Mouse (Mus musculus): ENCODE data around the gene Madcam1.

DNA sequence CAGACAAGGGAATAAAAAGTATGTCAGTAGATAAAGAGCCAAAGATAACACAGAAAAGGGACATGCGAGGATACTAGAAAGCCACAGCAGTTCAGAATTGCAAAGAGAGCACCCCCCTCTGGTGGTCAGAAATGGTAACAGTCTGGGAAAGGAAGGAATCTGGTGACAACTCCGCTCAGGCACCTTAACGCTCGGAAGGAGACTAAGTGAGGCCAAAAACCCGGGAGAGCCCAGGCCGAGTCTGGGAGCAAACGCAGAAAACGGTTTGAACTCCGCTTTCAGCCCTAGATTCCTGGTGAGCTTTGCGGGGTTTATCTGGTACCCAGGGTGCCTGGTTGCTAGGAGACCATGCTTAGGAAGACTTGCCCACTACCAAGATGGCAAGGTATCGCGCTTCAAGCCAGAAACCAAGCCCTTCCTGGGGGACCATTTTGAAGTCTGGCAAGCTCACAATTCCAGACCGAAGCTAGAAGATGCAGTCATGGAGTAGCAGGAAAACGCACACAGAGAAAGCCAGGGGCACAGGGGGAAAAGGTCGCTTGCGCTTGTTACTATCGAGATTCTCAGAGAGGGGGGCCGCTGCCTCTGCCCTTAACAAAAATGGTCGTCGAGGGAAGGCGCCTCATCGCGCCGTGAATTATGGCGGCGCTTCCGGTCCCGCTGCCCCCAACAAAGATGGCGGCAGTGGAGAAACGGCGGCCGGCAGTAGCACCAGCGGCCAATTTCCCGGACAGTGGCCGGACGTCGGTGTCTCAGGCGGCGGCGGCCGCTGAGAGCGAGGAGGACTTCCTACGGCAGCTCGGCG lies 4.6 kb downstream of the Madcam1 start, which contains the start of gene Tpgs1:
- TF ChIP-seq GATA1 (IDR thresholded peaks at IDR 0.05; ENCODE audit: low read length): 0 out of 2 replicates have a peak, but pooled peaks have one; percentile 15
- no peak for TF ChIP-seq TAL1 (IDR thresholded peaks at IDR 0.05; ENCODE audit: low read length)

All from erythroblast, embryonic 14.5 days (primary cell).